Mouse (Mus musculus) thymus, adult 2 months (tissue): Measurements from ENCODE around the gene Tmem33. TPM values are rescaled to one million over a fixed set of nuclear protein-coding genes. Genes with fewer than 3 reads are reported as not detected.
A peak's percentile ranks its signal among the peaks of the same experiment; 100 is the strongest.

Experiments used
- DNase-seq: peaks from one replicate; pipeline ENCODE4 v3.0.0; 2021
- H3K27ac ChIP-seq: fragments of 200-500 bp; 2 replicates; pipeline ENCODE4 v1.5.1; 2012; ENCODE audit warnings: low read length, control low read depth; ENCODE audit not compliant: control insufficient read depth, insufficient read depth
- H3K27me3 ChIP-seq: fragments of 200-500 bp; 2 replicates; pipeline ENCODE4 v1.6.1; 2012; ENCODE audit warnings: mild to moderate bottlenecking, low read length, moderate library complexity, mixed read lengths; ENCODE audit not compliant: control insufficient read depth, insufficient read depth
- H3K36me3 ChIP-seq: fragments of 200-500 bp; 2 replicates; pipeline ENCODE4 v1.6.1; 2012; ENCODE audit warnings: mild to moderate bottlenecking, low read length, moderate library complexity; ENCODE audit not compliant: control insufficient read depth, insufficient read depth
- H3K4me1 ChIP-seq: fragments of 200-500 bp; replicated peaks from 2 replicates; pipeline ENCODE4 v1.6.1; 2012; ENCODE audit warnings: low read length; ENCODE audit not compliant: control insufficient read depth, insufficient read depth
- H3K4me3 ChIP-seq: fragments of 200-500 bp; 2 replicates; pipeline ENCODE4 v1.5.1; 2012; ENCODE audit warnings: mild to moderate bottlenecking, low read length, control low read depth, moderate library complexity; ENCODE audit not compliant: control insufficient read depth, insufficient read depth
- CTCF ChIP-seq: fragments of 200-500 bp; IDR thresholded peaks from 2 replicates; pipeline ENCODE4 v1.5.1; 2012; ENCODE audit warnings: mild to moderate bottlenecking, control low read depth, low read length, moderate library complexity, borderline replicate concordance; ENCODE audit not compliant: control insufficient read depth, poor library complexity, insufficient read depth; ENCODE audit errors: extremely low read depth
- POLR2A ChIP-seq: fragments of 200-500 bp; IDR thresholded peaks from 2 replicates; pipeline ENCODE4 v1.6.1; 2012; ENCODE audit warnings: mild to moderate bottlenecking, low read length, control low read depth, moderate library complexity; ENCODE audit not compliant: control insufficient read depth, poor library complexity, insufficient read depth; ENCODE audit errors: extremely low read depth
- WGBS: fragments of 180-500 bp; shearing (Covaris S2); methylation state at CpG from one replicate; pipeline ENCODE4 v1.1.7; 2018; 5-methylcytosine and 5-hydroxymethylcytosine counted together
- polyA plus RNA-seq: library from polyadenylated mRNA; depleted of rRNA; stranded (reverse); fragments of >200 nt; gene quantifications from 2 replicates; pipeline ENCODE4 v1.2.3, GENCODE M21; 2012; rRNA removed

Tmem33 gene
- 134 and 161 TPM in 2 replicates for polyA plus RNA-seq

GRCm38 (mm10) chr5:67260531-67261371 is at the start of gene Tmem33:
TSS of gene Tmem33 (plus strand) at chr5:67260565.
- under 1% methylated on average over 67 of the region's 67 CpGs for WGBS

GRCm38 (mm10) chr5:67213168-67213567 is 47.2 kb upstream of the Tmem33 start:
- DNase-seq = no peak
- TF ChIP-seq POLR2A = no peak
- TF ChIP-seq CTCF = no peak
- H3K27ac ChIP-seq = no peak overlapping the region
- WGBS = 69% methylated on average over 5 of the region's 5 CpGs
- H3K27me3 ChIP-seq = peaks cover 12% of the 10 kb centered on the region
- no peak overlapping the region for H3K4me3 ChIP-seq
- H3K36me3 ChIP-seq = no peaks in the 10 kb centered on the region
- no peaks in the 10 kb centered on the region for H3K4me1 ChIP-seq

More at GRCm38 (mm10) chr5:67260531-67261371, at the start of gene Tmem33:
- H3K36me3 ChIP-seq = peaks cover 6% of the 10 kb centered on the region; the same call in 1 of the 2 replicates
- H3K27ac ChIP-seq = peak within 1 kb of the TSS; percentile 84
- H3K27me3 ChIP-seq = no peaks in the 10 kb centered on the region; the same call in 1 of the 2 replicates
- DNase-seq = peak; percentile 89
- TF ChIP-seq POLR2A (peak; percentile 46; the same call in 1 of the 2 replicates), CTCF (0 out of 2 replicates have a peak, but pooled peaks have one; percentile 14)
- no peaks in the 10 kb centered on the region for H3K4me1 ChIP-seq
- H3K4me3 ChIP-seq = peak within 1 kb of the TSS; percentile 96

- peaks cover 15% of the 10 kb centered on the region for H3K27me3 ChIP-seq
Observed at GRCm38 (mm10) chr5:67215121-67216030, 45.0 kb upstream of the Tmem33 start.

DNA sequence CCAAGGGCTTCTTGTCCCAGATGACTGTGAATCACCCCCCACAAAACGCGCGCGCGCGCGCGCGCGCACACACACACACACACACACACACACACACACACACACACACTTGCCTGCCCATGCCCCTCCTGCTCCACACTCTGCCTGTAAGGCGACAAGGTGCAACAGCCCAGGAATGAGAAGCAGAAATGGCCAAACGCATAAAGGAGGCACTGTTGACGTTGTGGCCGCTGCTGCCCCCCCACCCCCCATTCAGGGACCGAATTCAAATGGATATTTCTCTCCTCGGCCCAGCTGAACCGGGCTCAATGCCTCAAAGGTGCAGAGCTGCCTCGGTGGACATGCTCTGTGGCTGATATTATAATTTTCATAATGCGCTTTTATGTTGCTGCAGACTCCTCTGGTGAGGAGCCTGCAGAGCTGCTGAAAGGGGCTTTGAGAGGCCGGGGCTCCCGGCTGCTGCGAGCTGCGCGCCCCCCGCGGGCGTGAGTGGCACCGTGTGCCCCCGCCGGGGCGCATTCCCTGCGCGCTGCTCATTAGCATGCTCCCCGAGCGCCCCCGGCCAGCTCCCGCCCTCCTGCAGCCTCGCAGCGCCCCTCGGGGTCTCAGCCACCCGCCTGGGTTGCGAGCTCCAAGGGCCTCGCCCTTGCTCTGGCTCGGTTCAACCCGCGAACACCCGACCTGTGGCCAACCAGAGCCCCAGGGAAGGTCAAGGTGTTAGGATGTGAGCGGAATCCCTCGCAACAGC is 44.2 kb upstream of the Tmem33 start:
- H3K4me1 ChIP-seq = no peaks in the 10 kb centered on the region
- no peaks in the 10 kb centered on the region for H3K36me3 ChIP-seq
- no peak overlapping the region for H3K4me3 ChIP-seq
- TF ChIP-seq POLR2A (no peak), CTCF (no peak)
- H3K27me3 ChIP-seq = peaks cover 15% of the 10 kb centered on the region
- no peak overlapping the region for H3K27ac ChIP-seq
- no peak for DNase-seq
- 10% methylated on average over 49 of the region's 49 CpGs for WGBS

More at GRCm38 (mm10) chr5:67215121-67216030, 45.0 kb upstream of the Tmem33 start:
- no peak overlapping the region for H3K27ac ChIP-seq
- no peak for DNase-seq
- no peaks in the 10 kb centered on the region for H3K4me1 ChIP-seq
- no peak overlapping the region for H3K4me3 ChIP-seq
- H3K36me3 ChIP-seq = no peaks in the 10 kb centered on the region
- TF ChIP-seq POLR2A = no peak
- TF ChIP-seq CTCF = no peak
- WGBS = 10% methylated on average over 28 of the region's 28 CpGs

- H3K27me3 ChIP-seq = peaks cover 15% of the 10 kb centered on the region
- TF ChIP-seq CTCF (no peak), POLR2A (no peak)
- WGBS = 13% methylated on average over 9 of the region's 9 CpGs
Observed at GRCm38 (mm10) chr5:67216779-67217095, 43.6 kb upstream of the Tmem33 start.

DNA sequence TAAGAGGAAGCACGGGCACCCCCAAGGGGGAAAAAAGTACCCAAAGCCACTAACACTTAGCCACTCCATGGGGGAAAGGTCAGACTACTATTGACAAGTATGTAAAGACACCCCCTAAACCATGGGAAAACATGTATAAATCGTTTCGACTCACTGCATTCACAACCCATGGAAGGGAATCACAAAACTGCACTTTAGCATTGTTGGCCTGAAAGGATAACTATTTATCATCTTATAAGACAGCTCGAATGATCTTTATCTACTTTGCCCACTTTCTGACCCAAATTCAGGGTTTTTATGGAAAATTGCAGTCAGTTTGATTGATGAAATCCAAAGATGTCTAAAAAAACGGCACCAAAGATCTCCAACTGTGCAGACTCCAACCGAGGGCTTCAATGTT is 38.5 kb upstream of the Tmem33 start:
- Histone ChIP-seq H3K27me3 (peaks cover 27% of the 10 kb centered on the region), H3K4me3 (no peak overlapping the region), H3K27ac (no peak overlapping the region), H3K4me1 (no peaks in the 10 kb centered on the region), H3K36me3 (no peaks in the 10 kb centered on the region)
- WGBS = 14% methylated on average over 6 of the region's 6 CpGs
- DNase-seq = no peak
- no peak for TF ChIP-seq CTCF
- TF ChIP-seq POLR2A = no peak

More at GRCm38 (mm10) chr5:67216779-67217095, 43.6 kb upstream of the Tmem33 start:
- no peaks in the 10 kb centered on the region for H3K36me3 ChIP-seq
- no peak overlapping the region for H3K4me3 ChIP-seq
- H3K27ac ChIP-seq = no peak overlapping the region
- H3K4me1 ChIP-seq = no peaks in the 10 kb centered on the region
- no peak for DNase-seq
